ENCODE assay signal across 28 mouse cellular contexts in genomic region chr4:141422841-141423240, GRCm38 (mm10). TPM values are rescaled to one million over a fixed set of nuclear protein-coding genes. Genes with fewer than 3 reads are reported as not detected.
DNase-seq lines count a peak whose midpoint lies in the region; ATAC-seq and TF ChIP-seq lines count a peak whose summit lies in the region.
"Had no signal": no experiment of that assay in that cellular context is flagged by ENCODE, and none has a peak within 500 bp of the region (broad histone marks: within the 10 kb centered on the region; RNA-seq: fewer than 3 reads in every experiment).

No protein-coding gene starts in this region.

- DNase-seq in heart, adult 11 months: peak; percentile 94
- DNase-seq in heart, postnatal 36 days: no peak
- no peak for DNase-seq in lung, adult 2 months
- DNase-seq in lung, postnatal 10 days: no peak
- DNase-seq in cerebellum, adult 9-10 months: no peak
- no peak for DNase-seq in kidney, adult 8-10 months
- DNase-seq: adrenal gland, postnatal 14 days; cerebellum, adult 8-10 months; gastrocnemius, postnatal 10 days; kidney, adult 2 months; left cerebral cortex, postnatal 4 days; thymus, adult 18-20 months; thymus, postnatal 36 days had no signal

- H3K4me2 ChIP-seq in intestine, embryonic 15.5 days (replicated peaks): peak overlapping the region; percentile 49
- 0 out of 2 replicates have a peak overlapping the region, but pooled peaks have one; percentile 41 for H3K4me2 ChIP-seq in stomach, embryonic 15.5 days
- H3K4me2 ChIP-seq: forebrain, embryonic 12.5 days; hindbrain, embryonic 12.5 days; limb, embryonic 15.5 days; lung, embryonic 15.5 days; neural tube, embryonic 15.5 days had no signal

- H3K27ac ChIP-seq in intestine, embryonic 15.5 days: no peak overlapping the region
- no peak overlapping the region for H3K27ac ChIP-seq in stomach, embryonic 15.5 days
- H3K27ac ChIP-seq: forebrain, embryonic 12.5 days; hindbrain, embryonic 12.5 days; left cerebral cortex, adult 2 months; limb, embryonic 15.5 days; liver, embryonic 14.5 days; lung, embryonic 15.5 days; midbrain, embryonic 10.5 days; neural tube, embryonic 15.5 days had no signal

- H3K9me3 ChIP-seq in intestine, embryonic 15.5 days: no peaks in the 10 kb centered on the region
- H3K9me3 ChIP-seq in stomach, embryonic 15.5 days: no peaks in the 10 kb centered on the region
- H3K9me3 ChIP-seq: forebrain, embryonic 12.5 days; hindbrain, embryonic 12.5 days; limb, embryonic 15.5 days; lung, embryonic 15.5 days; midbrain, embryonic 10.5 days; neural tube, embryonic 15.5 days had no signal

- 0 out of 2 replicates have a peak, but pooled peaks have one; percentile 5 for TF ChIP-seq POLR2A in lung, adult 2 months (IDR thresholded peaks at IDR 0.05; ENCODE audit: borderline replicate concordance, extremely low read depth, low read depth, low read length)

- H3K4me1 ChIP-seq in lung, adult 2 months (ENCODE audit: control insufficient read depth, insufficient read depth, low read length): peaks cover 3% of the 10 kb centered on the region
- peaks cover 49% of the 10 kb centered on the region for H3K4me1 ChIP-seq in intestine, embryonic 15.5 days (replicated peaks)
- peaks cover 36% of the 10 kb centered on the region for H3K4me1 ChIP-seq in stomach, embryonic 15.5 days

- no peak for TF ChIP-seq CTCF in lung, adult 2 months (IDR thresholded peaks at IDR 0.05; ENCODE audit: insufficient read depth, low read length)

- H3K27me3 ChIP-seq in intestine, embryonic 15.5 days (replicated peaks): no peaks in the 10 kb centered on the region
- 0 out of 2 replicates have a peak, but pooled peaks cover 3% of the 10 kb centered on the region for H3K27me3 ChIP-seq in stomach, embryonic 15.5 days (replicated peaks)

- 75% methylated on average over 5 of the region's 5 CpGs for WGBS in lung, adult 2 months
- 76% methylated on average over 5 of the region's 5 CpGs for WGBS in intestine, embryonic 15.5 days
- WGBS in stomach, embryonic 15.5 days: 87% methylated on average over 5 of the region's 5 CpGs

- H3K4me3 ChIP-seq in lung, adult 2 months (replicated peaks; ENCODE audit: extremely low read depth, low read depth, low read length): no peak overlapping the region
- no peak overlapping the region for H3K4me3 ChIP-seq in intestine, embryonic 15.5 days (replicated peaks)
- no peak overlapping the region for H3K4me3 ChIP-seq in stomach, embryonic 15.5 days (replicated peaks)
- H3K4me3 ChIP-seq: forebrain, embryonic 12.5 days; hindbrain, embryonic 12.5 days; left cerebral cortex, adult 2 months; limb, embryonic 15.5 days; lung, embryonic 15.5 days; midbrain, embryonic 10.5 days; neural tube, embryonic 15.5 days had no signal

- ATAC-seq in intestine, embryonic 15.5 days: no peak
- ATAC-seq in stomach, embryonic 15.5 days (ENCODE audit: insufficient read depth, low FRiP score, low read depth): no peak
- ATAC-seq: midbrain, embryonic 16.5 days had no signal

- no peaks in the 10 kb centered on the region for H3K36me3 ChIP-seq in intestine, embryonic 15.5 days
- H3K36me3 ChIP-seq in stomach, embryonic 15.5 days: no peaks in the 10 kb centered on the region
- H3K36me3 ChIP-seq: forebrain, embryonic 12.5 days; hindbrain, embryonic 12.5 days; limb, embryonic 15.5 days; lung, embryonic 15.5 days; midbrain, embryonic 10.5 days; neural tube, embryonic 15.5 days had no signal

- intact Hi-C loops in heart, postnatal 36 days (cut with DNase I): no loop called here

- no peak overlapping the region for H3K9ac ChIP-seq in intestine, embryonic 15.5 days
- no peak overlapping the region for H3K9ac ChIP-seq in stomach, embryonic 15.5 days
- H3K9ac ChIP-seq: forebrain, embryonic 12.5 days; hindbrain, embryonic 12.5 days; limb, embryonic 15.5 days; liver, embryonic 14.5 days; lung, embryonic 15.5 days; neural tube, embryonic 15.5 days had no signal

RNA-seq across cellular contexts. Expression of gene Hspb7, which starts 2.3 kb away (rescaled TPM):
- total RNA-seq in heart, postnatal 36 days (2021): 1,000 to 10,000 TPM; 1,173 to 1,191 TPM
- 19.6 and 29.1 TPM in 2 replicates for polyA plus RNA-seq in lung, adult 2 months (2012; rRNA removed)
- 3.0 and 3.1 TPM in 2 replicates for polyA plus RNA-seq in intestine, embryonic 15.5 days (2015; fragmentation: Nextera tagmentation; extraction: Ambion mirVana)
- 2.4 and 2.8 TPM in 2 replicates for polyA plus RNA-seq in stomach, embryonic 15.5 days (2015; fragmentation: Nextera tagmentation; extraction: Ambion mirVana)
- total RNA-seq: granulocyte monocyte progenitor cell, adult 5-6 weeks; left cerebral cortex, postnatal 4 days had no signal
- polyA plus RNA-seq: forebrain, embryonic 12.5 days; hindbrain, embryonic 12.5 days; midbrain, embryonic 10.5 days; midbrain, embryonic 16.5 days had no signal

RNA-seq across cellular contexts. Expression of gene Clcnkb, which starts 7.0 kb away (rescaled TPM):
- total RNA-seq in heart, postnatal 36 days (2021): 1 to 10 TPM in 1 of 2 experiments, under 1 TPM in 1; 0.38 to 1.0 TPM
- 0.20 TPM in 1 of 2 replicates, not detected in the other for polyA plus RNA-seq in lung, adult 2 months (2012; rRNA removed)
- polyA plus RNA-seq in intestine, embryonic 15.5 days (2015; fragmentation: Nextera tagmentation; extraction: Ambion mirVana): not detected in 2 replicates
- 0.14 TPM in 1 of 2 replicates, not detected in the other for polyA plus RNA-seq in stomach, embryonic 15.5 days (2015; fragmentation: Nextera tagmentation; extraction: Ambion mirVana)
- total RNA-seq: adrenal gland, postnatal 14 days; granulocyte monocyte progenitor cell, adult 5-6 weeks; layer of hippocampus, postnatal 10 days; left cerebral cortex, adult 2 months; left cerebral cortex, postnatal 4 days had no signal
- polyA plus RNA-seq: cortical plate, adult 2 months; embryonic facial prominence, embryonic 11.5 days; forebrain, embryonic 12.5 days; hindbrain, embryonic 12.5 days; limb, embryonic 15.5 days; liver, embryonic 14.5 days; lung, embryonic 15.5 days; midbrain, embryonic 10.5 days; midbrain, embryonic 16.5 days had no signal

RNA-seq across cellular contexts. Expression of gene Srarp, which starts 13.1 kb away (rescaled TPM):
- total RNA-seq in heart, postnatal 36 days (2021): 1 to 10 TPM in 1 of 2 experiments, under 1 TPM in 1; 0.67 to 1.6 TPM
- polyA plus RNA-seq in lung, adult 2 months (2012; rRNA removed): 0.18 TPM in 1 of 2 replicates, not detected in the other
- polyA plus RNA-seq in intestine, embryonic 15.5 days (2015; fragmentation: Nextera tagmentation; extraction: Ambion mirVana): not detected in 2 replicates
- not detected in 2 replicates for polyA plus RNA-seq in stomach, embryonic 15.5 days (2015; fragmentation: Nextera tagmentation; extraction: Ambion mirVana)
- total RNA-seq: adrenal gland, postnatal 14 days; gastrocnemius, postnatal 10 days; granulocyte monocyte progenitor cell, adult 5-6 weeks had no signal
- polyA plus RNA-seq: embryonic facial prominence, embryonic 11.5 days; forebrain, embryonic 12.5 days; hindbrain, embryonic 12.5 days; limb, embryonic 15.5 days; liver, embryonic 14.5 days; lung, embryonic 15.5 days; midbrain, embryonic 10.5 days had no signal

RNA-seq across cellular contexts. Expression of gene Zbtb17, which starts 21.6 kb away (rescaled TPM):
- total RNA-seq in heart, postnatal 36 days (2021): 10 to 100 TPM; 21.3 to 24.7 TPM
- polyA plus RNA-seq in lung, adult 2 months (2012; rRNA removed): 30.9 and 38.6 TPM in 2 replicates
- 25.6 and 27.2 TPM in 2 replicates for polyA plus RNA-seq in intestine, embryonic 15.5 days (2015; fragmentation: Nextera tagmentation; extraction: Ambion mirVana)
- 27.5 and 30.9 TPM in 2 replicates for polyA plus RNA-seq in stomach, embryonic 15.5 days (2015; fragmentation: Nextera tagmentation; extraction: Ambion mirVana)

RNA-seq across cellular contexts. Expression of gene Clcnka, which starts 24.3 kb away (rescaled TPM):
- total RNA-seq in heart, postnatal 36 days (2021): not detected
- 1.4 TPM in 1 of 2 replicates, not detected in the other for polyA plus RNA-seq in lung, adult 2 months (2012; rRNA removed)
- 0.06 and 0.08 TPM in 2 replicates for polyA plus RNA-seq in intestine, embryonic 15.5 days (2015; fragmentation: Nextera tagmentation; extraction: Ambion mirVana)
- polyA plus RNA-seq in stomach, embryonic 15.5 days (2015; fragmentation: Nextera tagmentation; extraction: Ambion mirVana): 0.21 and 0.35 TPM in 2 replicates
- total RNA-seq: adrenal gland, postnatal 14 days; granulocyte monocyte progenitor cell, adult 5-6 weeks; layer of hippocampus, postnatal 10 days had no signal
- polyA plus RNA-seq: cortical plate, adult 2 months; forebrain, embryonic 12.5 days; liver, embryonic 14.5 days; midbrain, embryonic 10.5 days; neural tube, embryonic 15.5 days had no signal
